Mouse (Mus musculus) testis, postnatal 14 days (tissue): ENCODE results near the gene Mbd3.

Experiments used
- DNase-seq: peaks from one replicate; pipeline ENCODE4 v3.0.0; 2021; ENCODE audit warnings: low spot score

Gene Mbd3

GRCm38 (mm10) chr10:80399191-80399972, at the start of gene Mbd3:
TSS of gene Mbd3 (minus strand) at chr10:80399550.
- peak; percentile 100 for DNase-seq

GRCm38 (mm10) chr10:80445898-80446601, 46.7 kb upstream of the Mbd3 start:
- DNase-seq, result peak; percentile 73

- DNase-seq, result no peak
Measured at GRCm38 (mm10) chr10:80445052-80445451, 45.7 kb upstream of the Mbd3 start.

- DNase-seq, result no peak
Measured at GRCm38 (mm10) chr10:80444339-80445045, 45.1 kb upstream of the Mbd3 start.

GRCm38 (mm10) chr10:80443575-80444278, 44.4 kb upstream of the Mbd3 start:
- DNase-seq, result no peak

GRCm38 (mm10) chr10:80442989-80443388, 43.6 kb upstream of the Mbd3 start:
- DNase-seq, result no peak

GRCm38 (mm10) chr10:80441598-80441997, 42.2 kb upstream of the Mbd3 start:
- no peak for DNase-seq

GRCm38 (mm10) chr10:80440031-80440430, 40.7 kb upstream of the Mbd3 start:
- no peak for DNase-seq

GRCm38 (mm10) chr10:80437973-80438372, 38.6 kb upstream of the Mbd3 start:
- DNase-seq, result peak; percentile 59

- peak; percentile 82 for DNase-seq
Measured at GRCm38 (mm10) chr10:80436276-80436675, 36.9 kb upstream of the Mbd3 start.

- no peak for DNase-seq
Measured at GRCm38 (mm10) chr10:80435764-80436163, 36.4 kb upstream of the Mbd3 start.

GRCm38 (mm10) chr10:80434823-80435222, 35.5 kb upstream of the Mbd3 start:
- DNase-seq, result no peak

GRCm38 (mm10) chr10:80434233-80434592, 34.9 kb upstream of the Mbd3 start:
- DNase-seq, result no peak

- DNase-seq, result peak; percentile 96
Measured at GRCm38 (mm10) chr10:80433513-80434232, 34.3 kb upstream of the Mbd3 start, which contains the start of gene Tcf3. TSS of gene Tcf3 (minus strand) at chr10:80433647.

- peak; percentile 59 for DNase-seq
Measured at GRCm38 (mm10) chr10:80432936-80433512, 33.7 kb upstream of the Mbd3 start.

GRCm38 (mm10) chr10:80432387-80432785, 33.0 kb upstream of the Mbd3 start:
- DNase-seq, result no peak

- no peak for DNase-seq
Measured at GRCm38 (mm10) chr10:80431570-80432386, 32.4 kb upstream of the Mbd3 start.

- no peak for DNase-seq
Measured at GRCm38 (mm10) chr10:80430375-80430980, 31.1 kb upstream of the Mbd3 start.

GRCm38 (mm10) chr10:80429800-80430199, 30.4 kb upstream of the Mbd3 start:
- DNase-seq, result no peak

GRCm38 (mm10) chr10:80425041-80425440, 25.7 kb upstream of the Mbd3 start:
- DNase-seq, result no peak
